Mouse (Mus musculus): ENCODE results near the gene Spag5. TPM values are rescaled to one million over a fixed set of nuclear protein-coding genes. Genes with fewer than 3 reads are reported as not detected.

Gene Spag5
- polyA plus RNA-seq, 1 experiment, result 56.0 TPM

DNA sequence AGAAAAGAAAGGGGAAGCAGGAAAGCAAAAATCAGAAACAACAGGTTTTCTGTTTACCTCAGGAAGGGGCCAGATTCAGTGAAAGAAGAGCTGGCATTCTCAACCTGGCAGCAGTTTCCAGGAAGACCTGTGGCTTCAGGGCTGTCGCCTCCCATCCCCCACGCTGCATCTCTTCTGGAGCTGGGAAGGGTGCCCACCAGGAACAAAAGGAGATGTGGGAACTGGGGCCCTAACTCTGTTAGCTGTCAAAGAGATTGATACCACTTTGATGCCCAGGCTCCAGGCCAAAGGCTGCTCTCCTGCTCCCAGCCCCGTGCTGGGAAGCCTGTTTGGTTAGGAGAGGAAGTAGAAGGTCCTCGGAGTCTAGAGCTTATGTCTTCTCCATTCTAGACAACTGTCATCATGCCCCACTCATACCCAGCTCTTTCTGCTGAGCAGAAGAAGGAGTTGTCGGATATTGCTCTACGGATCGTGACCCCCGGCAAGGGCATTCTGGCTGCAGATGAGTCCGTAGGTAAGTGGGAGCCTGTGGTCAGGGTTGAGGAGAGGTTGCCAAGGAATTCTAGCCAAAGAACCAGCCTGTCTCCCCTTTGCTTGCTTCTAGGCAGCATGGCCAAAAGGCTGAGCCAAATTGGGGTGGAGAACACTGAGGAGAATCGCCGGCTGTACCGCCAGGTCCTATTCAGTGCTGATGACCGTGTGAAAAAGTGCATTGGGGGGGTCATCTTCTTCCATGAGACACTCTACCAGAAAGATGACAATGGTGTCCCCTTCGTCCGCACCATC is 22.9 kb downstream of the Spag5 start:
- Histone ChIP-seq H3K27me3 (ENCODE audit: control insufficient read depth, insufficient read depth, low read length) (no peaks in the 10 kb centered on the region), H3K4me1 (ENCODE audit: control insufficient read depth, insufficient read depth, low read length) (peaks cover 6% of the 10 kb centered on the region), H3K27ac (ENCODE audit: control insufficient read depth, insufficient read depth, low read depth, low read length) (no peak overlapping the region), H3K4me3 (ENCODE audit: control insufficient read depth, low read depth, low read length) (no peak overlapping the region), H3K36me3 (ENCODE audit: control insufficient read depth, insufficient read depth, low read length) (peaks cover 4% of the 10 kb centered on the region)
- TF ChIP-seq CTCF (IDR thresholded peaks at IDR 0.05; ENCODE audit: control insufficient read depth, insufficient read depth, insufficient replicate concordance, low read depth, low read length) (no peak), POLR2A (IDR thresholded peaks at IDR 0.05; ENCODE audit: control insufficient read depth, low read depth, low read length) (no peak)

DNA sequence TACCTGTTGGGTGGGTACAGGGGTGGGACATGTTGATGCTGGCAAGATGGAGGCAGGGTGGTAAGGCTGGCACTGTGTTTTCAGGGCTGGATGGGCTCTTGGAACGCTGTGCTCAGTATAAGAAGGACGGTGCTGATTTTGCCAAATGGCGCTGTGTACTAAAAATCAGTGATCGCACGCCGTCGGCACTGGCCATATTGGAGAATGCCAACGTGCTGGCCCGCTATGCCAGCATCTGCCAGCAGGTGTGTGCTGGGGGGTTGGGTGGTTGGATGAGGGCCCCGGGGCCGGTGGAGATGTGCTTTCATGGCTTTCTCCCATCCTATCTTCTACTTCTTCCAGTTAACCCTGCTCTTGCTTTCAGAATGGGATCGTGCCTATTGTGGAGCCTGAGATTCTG is 23.6 kb downstream of the Spag5 start:
- Histone ChIP-seq H3K4me3 (ENCODE audit: control insufficient read depth, low read depth, low read length) (no peak overlapping the region), H3K36me3 (ENCODE audit: control insufficient read depth, insufficient read depth, low read length) (peaks cover 2% of the 10 kb centered on the region), H3K4me1 (ENCODE audit: control insufficient read depth, insufficient read depth, low read length) (peaks cover 6% of the 10 kb centered on the region), H3K27me3 (ENCODE audit: control insufficient read depth, insufficient read depth, low read length) (no peaks in the 10 kb centered on the region), H3K27ac (ENCODE audit: control insufficient read depth, insufficient read depth, low read depth, low read length) (no peak overlapping the region)
- no peak for TF ChIP-seq CTCF (IDR thresholded peaks at IDR 0.05; ENCODE audit: control insufficient read depth, insufficient read depth, insufficient replicate concordance, low read depth, low read length)
- TF ChIP-seq POLR2A (IDR thresholded peaks at IDR 0.05; ENCODE audit: control insufficient read depth, low read depth, low read length), result no peak

GRCm38 (mm10) chr11:78327215-78327614 is 25.9 kb downstream of the Spag5 start:
- Histone ChIP-seq H3K36me3 (ENCODE audit: control insufficient read depth, insufficient read depth, low read length) (no peaks in the 10 kb centered on the region), H3K4me3 (ENCODE audit: control insufficient read depth, low read depth, low read length) (no peak overlapping the region), H3K27ac (ENCODE audit: control insufficient read depth, insufficient read depth, low read depth, low read length) (no peak overlapping the region), H3K4me1 (ENCODE audit: control insufficient read depth, insufficient read depth, low read length) (peaks cover 6% of the 10 kb centered on the region), H3K27me3 (ENCODE audit: control insufficient read depth, insufficient read depth, low read length) (no peaks in the 10 kb centered on the region)
- TF ChIP-seq POLR2A (IDR thresholded peaks at IDR 0.05; ENCODE audit: control insufficient read depth, low read depth, low read length), result no peak
- TF ChIP-seq CTCF (IDR thresholded peaks at IDR 0.05; ENCODE audit: control insufficient read depth, insufficient read depth, insufficient replicate concordance, low read depth, low read length), result no peak

DNA sequence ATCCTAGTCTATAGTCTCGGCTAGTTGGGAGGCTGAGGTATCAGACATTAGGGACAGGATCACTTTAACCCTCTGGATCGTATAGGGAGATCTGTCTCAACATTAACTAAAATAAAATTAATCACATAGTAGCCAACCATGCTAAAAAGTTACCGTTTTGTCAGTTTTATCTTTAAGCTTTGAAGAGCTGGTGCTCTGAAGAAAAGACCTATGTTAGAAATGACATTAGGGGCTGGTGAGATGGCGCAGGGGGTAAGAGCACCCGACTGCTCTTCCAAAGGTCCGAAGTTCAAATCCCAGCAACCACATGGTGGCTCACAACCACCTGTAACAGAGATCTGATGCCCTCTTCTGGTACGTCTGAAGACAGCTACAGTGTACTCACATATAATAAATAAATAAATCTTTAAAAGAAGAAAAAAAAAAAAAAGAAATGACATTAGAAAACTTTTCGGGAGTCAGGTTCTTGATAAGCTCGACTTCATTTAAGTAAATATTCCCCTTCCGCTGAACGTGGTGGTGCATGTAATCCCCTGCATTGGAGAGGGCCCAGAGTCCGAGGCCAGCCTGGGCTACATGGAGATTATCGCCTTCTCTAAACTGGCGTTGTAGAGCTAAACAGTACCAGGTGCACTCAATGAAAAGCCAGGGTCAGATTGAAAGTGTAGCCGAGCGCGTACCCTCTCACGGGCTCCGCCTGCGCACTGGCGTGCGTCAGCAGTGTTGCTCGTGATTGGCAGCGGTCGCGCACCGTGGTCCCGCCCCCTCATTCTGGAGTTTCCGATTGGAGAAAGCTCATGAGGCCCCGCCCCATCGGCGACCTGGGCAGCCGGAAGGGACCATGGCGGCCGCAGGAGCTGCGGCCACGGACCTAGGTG is 26.5 kb downstream of the Spag5 start, which contains the start of gene Pigs:
Gene Pigs, plus strand, starts transcription at position 782 of the 878 bp plus-strand sequence.
- H3K27ac ChIP-seq (ENCODE audit: control insufficient read depth, insufficient read depth, low read depth, low read length), result peak within 1 kb of the TSS; percentile 65; the same call in 1 of the 2 replicates
- no peaks in the 10 kb centered on the region for H3K27me3 ChIP-seq (ENCODE audit: control insufficient read depth, insufficient read depth, low read length)
- no peaks in the 10 kb centered on the region for H3K36me3 ChIP-seq (ENCODE audit: control insufficient read depth, insufficient read depth, low read length)
- peaks cover 6% of the 10 kb centered on the region for H3K4me1 ChIP-seq (ENCODE audit: control insufficient read depth, insufficient read depth, low read length)
- TF ChIP-seq CTCF (IDR thresholded peaks at IDR 0.05; ENCODE audit: control insufficient read depth, insufficient read depth, insufficient replicate concordance, low read depth, low read length), result no peak
- peak; percentile 85 for TF ChIP-seq POLR2A (IDR thresholded peaks at IDR 0.05; ENCODE audit: control insufficient read depth, low read depth, low read length)
- H3K4me3 ChIP-seq (ENCODE audit: control insufficient read depth, low read depth, low read length), result peak within 1 kb of the TSS; percentile 92

DNA sequence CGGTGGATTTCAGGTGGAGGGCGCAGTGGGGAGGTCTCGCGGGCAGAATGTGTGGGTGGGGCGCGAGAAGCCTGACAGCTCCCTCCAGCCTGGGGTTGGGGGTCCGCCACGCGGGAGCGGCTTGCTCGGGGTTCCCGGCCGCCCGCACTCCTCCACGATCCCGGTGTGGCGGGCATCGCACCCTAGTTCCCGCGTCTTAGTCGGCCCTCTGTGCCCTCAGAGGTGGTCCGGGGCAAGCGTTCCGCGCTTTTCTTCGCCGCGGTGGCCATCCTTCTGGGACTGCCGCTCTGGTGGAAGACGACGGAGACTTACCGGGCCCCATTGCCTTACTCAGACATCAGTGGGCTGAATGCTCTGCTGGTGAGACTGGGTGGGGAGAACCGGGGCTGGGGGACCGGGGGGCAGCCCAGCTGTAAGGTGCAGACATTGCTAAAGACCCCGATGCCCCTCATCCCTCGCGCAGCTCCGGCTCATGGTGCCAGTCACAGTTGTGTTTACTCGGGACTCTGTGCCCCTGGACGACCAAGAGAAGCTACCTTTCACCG is 27.3 kb downstream of the Spag5 start:
- Histone ChIP-seq H3K27me3 (ENCODE audit: control insufficient read depth, insufficient read depth, low read length) (no peaks in the 10 kb centered on the region), H3K27ac (ENCODE audit: control insufficient read depth, insufficient read depth, low read depth, low read length) (peak overlapping the region; percentile 65; the same call in 1 of the 2 replicates), H3K4me1 (ENCODE audit: control insufficient read depth, insufficient read depth, low read length) (peaks cover 4% of the 10 kb centered on the region), H3K4me3 (ENCODE audit: control insufficient read depth, low read depth, low read length) (peak overlapping the region; percentile 92), H3K36me3 (ENCODE audit: control insufficient read depth, insufficient read depth, low read length) (no peaks in the 10 kb centered on the region)
- no peak for TF ChIP-seq POLR2A (IDR thresholded peaks at IDR 0.05; ENCODE audit: control insufficient read depth, low read depth, low read length)
- no peak for TF ChIP-seq CTCF (IDR thresholded peaks at IDR 0.05; ENCODE audit: control insufficient read depth, insufficient read depth, insufficient replicate concordance, low read depth, low read length)

DNA sequence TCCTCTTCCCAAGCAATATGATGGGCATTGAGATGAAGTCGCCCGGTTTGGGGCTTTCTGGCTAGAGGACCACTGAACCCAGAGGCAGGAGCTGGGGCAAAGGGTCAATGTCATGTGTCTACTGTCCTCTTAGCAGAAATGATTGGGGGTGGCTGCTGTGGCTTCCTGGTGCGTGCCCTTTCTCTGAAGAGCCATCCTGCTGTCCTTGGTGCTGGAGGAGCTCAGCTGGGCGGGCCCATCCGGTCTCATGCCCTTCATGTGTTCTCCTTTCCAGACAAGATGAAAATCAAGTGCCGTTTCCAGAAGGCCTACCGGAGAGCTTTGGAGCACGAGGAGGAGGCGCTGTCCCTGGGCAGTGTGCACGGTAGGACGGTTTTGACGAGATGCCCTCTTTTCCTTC is 31.3 kb downstream of the Spag5 start:
- Histone ChIP-seq H3K4me3 (ENCODE audit: control insufficient read depth, low read depth, low read length) (no peak overlapping the region), H3K27me3 (ENCODE audit: control insufficient read depth, insufficient read depth, low read length) (no peaks in the 10 kb centered on the region), H3K36me3 (ENCODE audit: control insufficient read depth, insufficient read depth, low read length) (no peaks in the 10 kb centered on the region), H3K27ac (ENCODE audit: control insufficient read depth, insufficient read depth, low read depth, low read length) (no peak overlapping the region), H3K4me1 (ENCODE audit: control insufficient read depth, insufficient read depth, low read length) (peaks cover 4% of the 10 kb centered on the region)
- TF ChIP-seq CTCF (IDR thresholded peaks at IDR 0.05; ENCODE audit: control insufficient read depth, insufficient read depth, insufficient replicate concordance, low read depth, low read length) (no peak), POLR2A (IDR thresholded peaks at IDR 0.05; ENCODE audit: control insufficient read depth, low read depth, low read length) (no peak)

DNA sequence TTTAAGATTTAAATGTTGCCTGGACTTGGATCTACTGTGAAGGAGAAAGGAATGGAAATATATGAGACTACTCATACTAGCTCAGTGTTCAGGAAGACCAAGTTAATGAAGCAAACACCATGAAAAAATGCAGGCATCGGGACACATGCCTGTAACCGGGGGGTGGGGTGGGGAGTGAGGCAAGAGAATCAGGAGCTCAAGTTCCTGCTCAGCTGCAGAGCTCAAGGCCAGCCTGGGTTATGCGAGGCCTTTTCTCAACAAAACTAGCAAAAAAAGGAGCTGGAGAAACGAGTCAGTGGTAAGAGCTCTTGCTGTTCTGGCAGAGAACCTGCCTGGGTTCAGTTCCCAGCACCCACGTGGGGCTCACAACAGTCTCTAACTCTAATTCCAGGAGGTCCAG is 32.7 kb downstream of the Spag5 start:
- no peaks in the 10 kb centered on the region; the same call in 1 of the 2 replicates for H3K36me3 ChIP-seq (ENCODE audit: control insufficient read depth, insufficient read depth, low read length)
- peaks cover 2% of the 10 kb centered on the region for H3K4me1 ChIP-seq (ENCODE audit: control insufficient read depth, insufficient read depth, low read length)
- TF ChIP-seq CTCF (IDR thresholded peaks at IDR 0.05; ENCODE audit: control insufficient read depth, insufficient read depth, insufficient replicate concordance, low read depth, low read length) (no peak), POLR2A (IDR thresholded peaks at IDR 0.05; ENCODE audit: control insufficient read depth, low read depth, low read length) (no peak)
- H3K4me3 ChIP-seq (ENCODE audit: control insufficient read depth, low read depth, low read length), result no peak overlapping the region
- no peaks in the 10 kb centered on the region for H3K27me3 ChIP-seq (ENCODE audit: control insufficient read depth, insufficient read depth, low read length)
- no peak overlapping the region for H3K27ac ChIP-seq (ENCODE audit: control insufficient read depth, insufficient read depth, low read depth, low read length)
